Mouse (Mus musculus) small intestine, adult 2 months (tissue): ENCODE measurements around the gene Ttc39d.
"Not testable (repeated sequence)": the region's sequence is repeated elsewhere in the genome, so short reads cannot be mapped to it uniquely, and the experiment has no call there.

Source experiments
- CTCF ChIP-seq: fragments of 200-500 bp; IDR thresholded peaks from 2 replicates; pipeline ENCODE4 v1.5.1; 2012; ENCODE audit warnings: low read depth, mild to moderate bottlenecking, control low read depth, inconsistent platforms, low read length, moderate library complexity, mixed read lengths; ENCODE audit not compliant: insufficient replicate concordance, insufficient read length; ENCODE audit errors: extremely low read depth
- POLR2A ChIP-seq: fragments of 200-500 bp; IDR thresholded peaks from 2 replicates; pipeline ENCODE4 v1.6.1; 2012; ENCODE audit warnings: low read depth, mild to moderate bottlenecking, control low read depth, inconsistent platforms, low read length, moderate library complexity

DNA sequence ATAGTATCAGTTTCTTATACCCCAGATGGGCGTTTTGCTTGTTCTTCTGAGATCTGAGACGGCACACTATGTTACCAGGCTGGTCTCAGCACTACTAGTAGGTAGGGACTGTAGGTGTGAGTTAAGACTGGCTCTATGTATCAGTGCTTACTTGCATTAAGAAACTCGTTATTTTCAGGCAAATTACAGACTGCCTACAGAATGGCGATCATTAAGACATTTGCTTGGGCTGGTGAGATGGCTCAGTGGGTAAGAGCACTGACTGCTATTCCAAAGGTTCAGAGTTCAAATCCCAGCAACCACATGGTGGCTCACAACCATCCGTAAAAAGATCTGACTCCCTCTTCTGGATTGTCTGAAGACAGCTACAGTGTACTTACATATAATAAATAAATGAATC lies 17.9 kb downstream of the Ttc39d start:
- not testable (repeated sequence) for TF ChIP-seq POLR2A, CTCF
